Mouse (Mus musculus) bone marrow, adult 2 months (tissue): ENCODE results near the gene Slc6a20a.

Experiments
- CTCF ChIP-seq: fragments of 200-500 bp; IDR thresholded peaks from 2 replicates; pipeline ENCODE4 v1.5.1; 2011; ENCODE audit warnings: low read length, control low read depth; ENCODE audit not compliant: control insufficient read depth, insufficient read depth
- POLR2A ChIP-seq: fragments of 200-500 bp; IDR thresholded peaks from 2 replicates; pipeline ENCODE4 v1.6.1; 2011; ENCODE audit warnings: low read depth, mild to moderate bottlenecking, control low read depth, low read length, borderline replicate concordance; ENCODE audit not compliant: control insufficient read depth

- TF ChIP-seq POLR2A, result no peak
- no peak for TF ChIP-seq CTCF
Measured at GRCm38 (mm10) chr9:123722737-123723493, 44.2 kb upstream of the Slc6a20a start.
